Mouse (Mus musculus) urinary bladder, postnatal 10 days (tissue): ENCODE results near the gene Olfr684.

ENCODE experiments used
- DNase-seq: peaks from one replicate; pipeline ENCODE4 v3.0.0; 2022; ENCODE audit warnings: low spot score

Olfr684 gene

DNA sequence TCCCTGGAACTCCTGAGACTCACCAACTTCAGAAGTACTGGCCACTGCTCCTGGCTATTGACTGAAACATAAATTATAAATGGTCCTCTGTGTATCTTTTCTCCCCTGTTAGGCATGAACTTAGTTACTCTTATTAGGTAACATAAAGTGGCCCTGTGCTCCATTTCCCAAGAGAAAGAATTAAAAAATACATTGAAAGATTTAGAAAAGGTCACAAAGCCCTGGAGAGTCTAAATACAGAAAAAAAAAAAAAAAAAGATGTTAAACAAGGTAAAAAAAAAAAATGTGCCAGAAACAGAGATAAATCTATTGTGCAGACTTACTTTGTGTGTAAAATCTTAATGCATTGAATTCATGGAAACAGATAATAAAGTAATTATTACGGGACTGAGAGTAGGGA, at the start of gene Olfr684:
Olfr684 (minus strand) TSS at position 101 of the 400 bp plus-strand sequence.
- DNase-seq: no peak

DNA sequence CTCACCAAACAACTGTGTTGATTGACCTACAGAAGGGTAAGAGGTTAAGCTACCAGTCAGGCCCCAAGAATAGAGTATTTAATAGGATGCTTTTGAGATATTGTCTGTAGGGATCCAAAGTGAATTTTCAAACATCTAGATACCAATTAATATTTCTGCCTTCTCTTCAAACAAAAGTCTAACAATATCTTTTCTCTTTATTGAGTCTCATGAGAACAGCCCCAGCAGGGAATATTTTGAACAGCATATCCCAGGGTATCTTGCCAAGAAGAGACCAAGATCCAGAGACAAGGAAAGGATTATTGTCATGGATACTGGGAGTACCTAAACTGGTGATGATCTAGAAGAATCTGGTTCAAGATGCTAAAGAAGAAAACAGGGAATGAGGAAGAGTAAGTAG, 43.9 kb upstream of the Olfr684 start, which contains the start of gene Olfr686:
Olfr686 (minus strand) TSS at position 101 of the 400 bp plus-strand sequence.
- DNase-seq: no peak

DNA sequence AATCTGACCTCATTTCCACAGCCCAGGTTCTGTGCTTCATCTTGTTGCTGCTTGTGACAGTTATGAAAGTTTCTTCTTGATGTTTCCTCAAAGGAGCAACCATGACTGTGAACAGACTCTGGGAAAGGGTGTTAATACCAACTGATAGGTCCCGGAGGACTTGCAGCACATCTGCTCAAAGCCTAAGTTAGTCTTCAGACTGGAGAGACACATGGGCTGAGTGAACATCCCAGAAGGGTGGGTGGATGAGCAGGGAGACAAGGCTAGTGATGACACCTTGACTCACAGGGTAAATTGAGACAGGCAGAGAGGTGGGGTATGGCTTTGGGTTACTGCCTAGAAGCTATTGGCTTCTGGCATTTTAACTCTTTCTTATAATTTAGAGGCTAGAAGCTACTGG, 22.5 kb upstream of the Olfr684 start, which contains the start of gene Olfr685:
Olfr685 (minus strand) TSS at position 101 of the 400 bp plus-strand sequence.
- no peak for DNase-seq

DNA sequence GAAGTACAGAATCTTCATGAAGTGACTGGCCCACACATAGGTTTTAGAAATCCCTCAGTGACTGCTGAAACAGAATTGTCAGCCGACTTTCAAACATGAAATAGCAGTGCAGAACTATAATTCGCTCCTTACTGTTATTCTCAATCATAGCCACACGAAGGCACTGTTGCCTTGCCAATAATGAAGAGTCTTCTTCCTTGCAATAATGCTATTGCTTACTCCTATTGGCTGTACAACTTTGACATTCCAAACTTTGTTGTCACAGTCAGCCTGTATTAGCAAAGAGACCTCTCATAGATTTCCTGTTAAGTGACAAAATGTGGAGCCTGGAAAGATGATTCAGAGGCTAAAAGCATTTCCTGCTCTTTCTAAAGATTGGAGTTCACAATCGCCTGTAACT, 7.3 kb upstream of the Olfr684 start:
- no peak for DNase-seq

DNA sequence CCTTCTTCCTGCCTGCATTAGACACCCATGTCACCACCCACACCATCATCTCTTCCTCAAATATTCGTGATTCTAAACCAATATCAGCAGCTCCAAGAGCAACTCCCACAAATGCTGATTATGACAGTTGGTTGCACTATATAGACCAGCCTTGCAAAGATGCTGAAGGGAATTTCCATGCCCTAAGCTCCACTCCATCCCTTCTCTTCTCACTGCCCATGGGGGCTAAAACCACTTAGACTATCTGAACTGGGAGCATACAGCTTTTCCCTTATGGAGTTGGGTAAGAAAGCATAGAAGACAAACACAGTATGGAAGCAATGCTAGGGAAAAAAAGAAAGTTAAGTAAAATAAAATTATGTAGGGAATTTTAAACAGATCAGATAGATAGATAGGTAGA, 16.5 kb downstream of the Olfr684 start, which contains the start of gene Olfr683:
Olfr683 (minus strand) TSS at position 101 of the 400 bp plus-strand sequence.
- DNase-seq: no peak

DNA sequence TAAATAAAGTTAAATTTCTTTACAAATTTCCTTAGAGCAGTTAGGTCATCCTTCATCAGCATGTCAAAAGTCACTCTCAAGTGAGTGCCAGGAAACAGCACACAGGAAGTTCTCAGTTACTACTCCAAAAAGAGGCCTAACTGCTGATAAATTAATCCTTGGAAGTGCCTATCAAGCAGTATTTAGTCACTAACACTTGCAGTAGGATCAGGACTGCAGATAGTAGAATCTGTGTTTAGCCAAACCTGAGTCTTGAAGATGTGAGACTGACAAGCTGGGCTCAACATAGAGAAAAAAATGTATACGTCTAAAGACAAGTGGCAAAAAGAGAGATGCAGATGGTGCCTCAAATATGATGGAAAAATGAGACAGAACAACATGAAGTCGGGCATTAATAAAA, 22.2 kb downstream of the Olfr684 start:
- no peak for DNase-seq

DNA sequence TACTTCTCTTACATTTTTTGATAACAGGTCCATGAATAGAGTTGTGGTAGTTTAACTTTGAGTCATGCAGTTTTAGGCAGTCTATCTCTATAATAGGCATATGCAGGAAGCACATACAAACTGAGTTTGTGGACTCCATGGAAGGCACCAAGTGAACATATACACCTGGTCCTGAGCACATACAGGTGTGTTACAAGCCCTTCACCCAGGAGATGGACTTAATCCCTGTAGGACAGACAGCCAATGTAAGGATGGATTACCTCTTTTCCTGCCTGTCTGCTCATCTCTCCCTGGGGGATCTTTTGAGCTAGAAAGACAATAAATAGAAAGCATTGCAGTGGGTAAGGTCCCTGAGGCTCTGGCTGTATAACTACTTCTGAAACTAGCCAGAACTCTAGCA, 46.9 kb downstream of the Olfr684 start, which contains the start of gene Olfr681:
Olfr681 (plus strand) TSS at position 301 of the 400 bp plus-strand sequence.
- no peak for DNase-seq
